Comparison of ENCODE assay signal across 8 mouse cellular contexts in the genomic region with DNA sequence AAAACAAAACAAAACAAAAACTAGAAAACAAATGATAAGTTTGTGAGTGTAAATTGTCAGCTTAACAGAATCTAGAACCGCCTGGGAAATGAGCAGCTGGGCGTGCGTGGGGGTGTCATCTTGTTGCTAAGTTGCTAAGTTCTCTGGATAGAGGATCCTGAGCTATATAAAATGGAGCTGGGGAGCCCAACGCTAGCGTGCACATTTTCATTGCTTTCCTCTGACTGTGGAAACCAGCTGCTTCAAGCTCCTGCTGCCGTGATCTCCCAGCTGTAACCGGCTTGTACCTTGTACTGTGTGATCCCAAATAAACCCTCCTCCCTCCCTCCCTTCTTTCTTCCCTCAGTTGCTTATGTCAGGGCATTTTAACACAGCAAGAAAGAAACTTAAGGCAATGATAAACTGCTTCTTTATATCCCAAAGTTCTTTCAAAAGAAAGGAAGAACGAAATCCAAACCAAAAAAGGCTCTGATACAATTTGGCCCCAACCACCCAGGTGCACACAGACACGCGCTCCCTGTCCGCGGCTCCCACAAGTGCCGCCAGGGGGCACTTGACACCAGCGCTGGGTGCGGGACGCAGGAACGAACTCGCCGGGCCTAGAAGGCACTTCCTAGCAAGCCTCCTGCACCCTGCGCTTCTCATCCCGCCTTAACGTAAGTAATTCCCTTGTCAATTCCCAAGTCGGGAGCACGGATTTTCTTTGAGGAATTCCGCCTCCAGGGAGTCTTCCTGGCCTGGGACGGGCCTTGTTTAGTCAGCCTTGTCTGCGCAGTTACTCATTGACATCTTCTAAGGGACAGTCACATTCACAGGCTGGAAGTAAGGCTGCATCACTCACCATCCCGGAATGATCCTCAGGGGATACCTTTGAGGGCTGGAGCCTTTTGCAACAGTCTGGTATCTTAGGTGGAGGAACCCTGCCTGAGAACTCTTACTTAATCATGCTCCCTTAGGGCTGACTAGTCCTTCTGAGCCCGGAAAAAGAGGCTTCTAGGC. TPM values are rescaled to one million over a fixed set of nuclear protein-coding genes. Genes with fewer than 3 reads are reported as not detected.
DNase-seq lines count a peak whose midpoint lies in the region; ATAC-seq and TF ChIP-seq lines count a peak whose summit lies in the region.

No protein-coding gene starts in this region.

- no peak for TF ChIP-seq POLR2A in heart, adult 2 months (IDR thresholded peaks at IDR 0.05; ENCODE audit: insufficient read depth, low read depth, low read length)
- TF ChIP-seq POLR2A in testis, adult 2 months (IDR thresholded peaks at IDR 0.05; ENCODE audit: control insufficient read depth, low read depth, low read length): no peak

- DNase-seq in neural tube, embryonic 10.5 days (ENCODE audit: extremely low spot score, low spot score): peak; percentile 80
- peak; percentile 81 to 84 for DNase-seq in cerebellum, postnatal 36 days
- peak; percentile 82 to 89 for DNase-seq in heart, adult 2 months

- no peak overlapping the region for H3K27ac ChIP-seq in neural tube, embryonic 15.5 days (replicated peaks)
- no peak overlapping the region for H3K27ac ChIP-seq in heart, adult 2 months
- H3K27ac ChIP-seq in kidney, embryonic 15.5 days: no peak overlapping the region
- H3K27ac ChIP-seq in liver, embryonic 12.5 days: no peak overlapping the region
- no peak overlapping the region for H3K27ac ChIP-seq in testis, adult 2 months (ENCODE audit: control insufficient read depth, insufficient read depth, low read depth, low read length)

- TF ChIP-seq CTCF in heart, adult 2 months (IDR thresholded peaks at IDR 0.05): no peak; the same call in 1 of the 2 replicates
- peak; percentile 83 for TF ChIP-seq CTCF in testis, adult 2 months (IDR thresholded peaks at IDR 0.05; ENCODE audit: control insufficient read depth, insufficient read depth, insufficient replicate concordance, low read depth, low read length)

- ATAC-seq in neural tube, embryonic 15.5 days (ENCODE audit: low FRiP score): no peak
- peak; percentile 84 for ATAC-seq in kidney, embryonic 15.5 days (replicated peaks; ENCODE audit: low FRiP score)
- ATAC-seq in liver, embryonic 12.5 days: 0 out of 2 replicates have a peak, but pooled peaks have one; percentile 60
- ATAC-seq in neutrophil, adult 5-6 weeks (ENCODE audit: extremely low read depth, insufficient number of reproducible peaks, low FRiP score, poor library complexity, severe bottlenecking): peak; percentile 80

- no peaks in the 10 kb centered on the region for H3K79me2 ChIP-seq in heart, adult 2 months (replicated peaks; ENCODE audit: control insufficient read depth, insufficient read depth, low read length)

- no peaks in the 10 kb centered on the region for H3K9me3 ChIP-seq in neural tube, embryonic 15.5 days (replicated peaks)
- no peaks in the 10 kb centered on the region for H3K9me3 ChIP-seq in kidney, embryonic 15.5 days (replicated peaks)
- no peaks in the 10 kb centered on the region for H3K9me3 ChIP-seq in liver, embryonic 12.5 days (replicated peaks)

- no peak overlapping the region for H3K9ac ChIP-seq in neural tube, embryonic 15.5 days (replicated peaks)
- H3K9ac ChIP-seq in heart, adult 2 months (ENCODE audit: low read depth, low read length): no peak overlapping the region
- no peak overlapping the region for H3K9ac ChIP-seq in kidney, embryonic 15.5 days
- no peak overlapping the region for H3K9ac ChIP-seq in liver, embryonic 12.5 days

- H3K4me1 ChIP-seq in neural tube, embryonic 15.5 days: peaks cover 4% of the 10 kb centered on the region; the same call in 1 of the 2 replicates
- H3K4me1 ChIP-seq in heart, adult 2 months (ENCODE audit: control insufficient read depth, insufficient read depth, low read length): no peaks in the 10 kb centered on the region
- H3K4me1 ChIP-seq in kidney, embryonic 15.5 days: peaks cover 8% of the 10 kb centered on the region
- no peaks in the 10 kb centered on the region for H3K4me1 ChIP-seq in liver, embryonic 12.5 days
- peaks cover 15% of the 10 kb centered on the region for H3K4me1 ChIP-seq in testis, adult 2 months (ENCODE audit: control insufficient read depth, insufficient read depth, low read length)

- no peak overlapping the region for H3K4me3 ChIP-seq in neural tube, embryonic 15.5 days (replicated peaks)
- no peak overlapping the region for H3K4me3 ChIP-seq in heart, adult 2 months
- no peak overlapping the region for H3K4me3 ChIP-seq in kidney, embryonic 15.5 days (replicated peaks)
- no peak overlapping the region for H3K4me3 ChIP-seq in liver, embryonic 12.5 days
- no peak overlapping the region for H3K4me3 ChIP-seq in testis, adult 2 months (ENCODE audit: control insufficient read depth, low read depth, low read length)

- WGBS in neural tube, embryonic 15.5 days: 21% methylated on average over 29 of the region's 29 CpGs
- WGBS in heart, adult 2 months: 19% methylated on average over 29 of the region's 29 CpGs
- 16% methylated on average over 29 of the region's 29 CpGs for WGBS in kidney, embryonic 15.5 days
- WGBS in liver, embryonic 12.5 days (ENCODE audit: insufficient replicate concordance): 18% methylated on average over 29 of the region's 29 CpGs

- no peak overlapping the region for H3K4me2 ChIP-seq in neural tube, embryonic 15.5 days
- H3K4me2 ChIP-seq in kidney, embryonic 15.5 days: peak overlapping the region; percentile 38
- no peak overlapping the region for H3K4me2 ChIP-seq in liver, embryonic 12.5 days

- H3K36me3 ChIP-seq in neural tube, embryonic 15.5 days: no peaks in the 10 kb centered on the region
- no peaks in the 10 kb centered on the region for H3K36me3 ChIP-seq in heart, adult 2 months (ENCODE audit: control insufficient read depth, insufficient read depth, low read length)
- H3K36me3 ChIP-seq in kidney, embryonic 15.5 days: no peaks in the 10 kb centered on the region
- no peaks in the 10 kb centered on the region for H3K36me3 ChIP-seq in liver, embryonic 12.5 days
- no peaks in the 10 kb centered on the region for H3K36me3 ChIP-seq in testis, adult 2 months (ENCODE audit: control insufficient read depth, insufficient read depth, low read length)

- intact Hi-C loops in heart, adult 2 months (cut with DNase I): loop anchor here (1.0 kb wide), 1 partner anchor 69 kb away; no protein-coding TSS in a partner anchor

- no peak for TF ChIP-seq EP300 in heart, adult 2 months (IDR thresholded peaks at IDR 0.05; ENCODE audit: insufficient read depth, low read depth, low read length)

- H3K27me3 ChIP-seq in neural tube, embryonic 15.5 days (replicated peaks): 0 out of 2 replicates have a peak, but pooled peaks cover 8% of the 10 kb centered on the region
- H3K27me3 ChIP-seq in heart, adult 2 months (ENCODE audit: control insufficient read depth, insufficient read depth, low read length): no peaks in the 10 kb centered on the region
- H3K27me3 ChIP-seq in kidney, embryonic 15.5 days: 0 out of 2 replicates have a peak, but pooled peaks cover 2% of the 10 kb centered on the region
- peaks cover 22% of the 10 kb centered on the region; the same call in 1 of the 2 replicates for H3K27me3 ChIP-seq in liver, embryonic 12.5 days (replicated peaks)
- no peaks in the 10 kb centered on the region for H3K27me3 ChIP-seq in testis, adult 2 months (ENCODE audit: control insufficient read depth, insufficient read depth, low read length)

RNA-seq across cellular contexts. Expression of a gene that starts 12.9 kb away (rescaled TPM):
- polyA plus RNA-seq in neural tube, embryonic 15.5 days (2015; fragmentation: Nextera tagmentation; extraction: Ambion mirVana): 21.6 and 24.9 TPM in 2 replicates
- 10 to 100 TPM; 28.9 to 36.1 TPM for total RNA-seq in heart, adult 2 months (2021)
- polyA plus RNA-seq in heart, adult 2 months (2012; rRNA removed): 13.1 and 15.8 TPM in 2 replicates
- 5.7 and 7.1 TPM in 2 replicates for polyA plus RNA-seq in kidney, embryonic 15.5 days (2015; fragmentation: Nextera tagmentation; extraction: Ambion mirVana)
- polyA plus RNA-seq in liver, embryonic 12.5 days (2016; fragmentation: Nextera tagmentation; extraction: Ambion mirVana): 3.6 and 4.9 TPM in 2 replicates
- 71.5 and 73.4 TPM in 2 replicates for total RNA-seq in neutrophil, adult 5-6 weeks (2017)
- polyA plus RNA-seq in testis, adult 2 months (2012; rRNA removed): 29.2 and 36.8 TPM in 2 replicates

RNA-seq across cellular contexts. Expression of a gene that starts 15.7 kb away (rescaled TPM):
- 0.38 and 0.74 TPM in 2 replicates for polyA plus RNA-seq in neural tube, embryonic 15.5 days (2015; fragmentation: Nextera tagmentation; extraction: Ambion mirVana)
- not detected for total RNA-seq in heart, adult 2 months (2021)
- 0.39 TPM in 1 of 2 replicates, not detected in the other for polyA plus RNA-seq in heart, adult 2 months (2012; rRNA removed)
- 25.0 and 27.2 TPM in 2 replicates for polyA plus RNA-seq in kidney, embryonic 15.5 days (2015; fragmentation: Nextera tagmentation; extraction: Ambion mirVana)
- not detected in 2 replicates for polyA plus RNA-seq in liver, embryonic 12.5 days (2016; fragmentation: Nextera tagmentation; extraction: Ambion mirVana)
- not detected in 2 replicates for total RNA-seq in neutrophil, adult 5-6 weeks (2017)
- polyA plus RNA-seq in testis, adult 2 months (2012; rRNA removed): 1.1 and 1.2 TPM in 2 replicates

RNA-seq across cellular contexts. Expression of a gene that starts 27.5 kb away (rescaled TPM):
- polyA plus RNA-seq in neural tube, embryonic 15.5 days (2015; fragmentation: Nextera tagmentation; extraction: Ambion mirVana): 28.5 and 28.8 TPM in 2 replicates
- 1 to 10 TPM; 6.1 to 6.3 TPM for total RNA-seq in heart, adult 2 months (2021)
- 4.7 and 6.3 TPM in 2 replicates for polyA plus RNA-seq in heart, adult 2 months (2012; rRNA removed)
- 20.9 and 23.0 TPM in 2 replicates for polyA plus RNA-seq in kidney, embryonic 15.5 days (2015; fragmentation: Nextera tagmentation; extraction: Ambion mirVana)
- 11.2 and 11.4 TPM in 2 replicates for polyA plus RNA-seq in liver, embryonic 12.5 days (2016; fragmentation: Nextera tagmentation; extraction: Ambion mirVana)
- total RNA-seq in neutrophil, adult 5-6 weeks (2017): 9.4 and 13.8 TPM in 2 replicates
- 54.2 and 55.9 TPM in 2 replicates for polyA plus RNA-seq in testis, adult 2 months (2012; rRNA removed)

Comparison
In these comparisons a context has a peak if more than half of its experiments do, and no peak if none do; other contexts are left out.
1. RNA of a gene that starts 15.7 kb away (polyA plus RNA-seq): 25.0 to 27.2 TPM in kidney, embryonic 15.5 days; 1.1 to 1.2 TPM in testis, adult 2 months, 0.38 to 0.74 TPM in neural tube, embryonic 15.5 days, 0.39 TPM in heart, adult 2 months and not detected in liver, embryonic 12.5 days; every median in the first group is over 10 times any median in the second.
2. Peak in every context shown above with its lines, with median percentiles within 50 percentile points of each other: DNase-seq.